Comparison of ENCODE assay signal across 8 mouse cellular contexts in the genomic region with DNA sequence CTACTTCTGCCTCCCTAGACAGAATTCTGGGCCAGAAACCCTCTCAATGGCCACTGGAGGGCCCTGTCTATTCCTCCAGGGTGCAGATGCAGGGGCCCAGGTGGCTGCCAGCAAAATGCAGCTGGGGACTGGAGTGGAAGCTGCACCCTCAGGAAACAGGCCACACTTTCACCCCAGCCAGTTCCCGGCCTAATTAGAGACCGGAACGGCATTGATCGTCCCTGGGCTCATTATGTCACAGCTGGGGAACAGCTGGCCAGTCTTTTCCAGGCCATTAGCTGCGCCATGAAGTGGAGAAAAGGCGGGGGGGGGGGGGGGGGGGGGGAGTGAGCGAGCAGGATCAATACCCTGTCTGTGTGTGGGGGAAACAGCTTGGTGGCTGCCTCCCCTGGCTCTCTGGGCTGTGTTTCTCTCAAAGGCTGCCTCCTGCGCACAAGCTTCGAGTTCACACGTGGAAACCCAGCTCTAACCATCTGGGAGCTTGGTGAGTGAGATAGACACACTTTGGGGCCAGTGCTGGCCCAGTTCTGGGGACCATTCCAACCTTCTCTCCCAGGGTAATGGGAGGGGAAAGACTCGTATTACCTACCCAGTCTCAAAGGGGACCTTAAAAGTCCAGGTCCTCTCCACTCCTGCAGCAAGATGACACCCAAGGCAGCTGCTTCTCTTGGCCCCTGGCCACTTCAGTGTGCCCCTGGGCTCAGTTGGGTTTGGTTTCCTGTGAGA. TPM values are rescaled to one million over a fixed set of nuclear protein-coding genes. Genes with fewer than 3 reads are reported as not detected.
A peak's percentile ranks its signal among the peaks of the same experiment; 100 is the strongest.
DNase-seq lines count a peak whose midpoint lies in the region; ATAC-seq lines count a peak whose summit lies in the region.

No protein-coding gene starts in this region.

- WGBS in forebrain, embryonic 16.5 days: 2% methylated on average over 8 of the region's 11 CpGs
- 4% methylated on average over 9 of the region's 11 CpGs for WGBS in hindbrain, embryonic 14.5 days
- WGBS in midbrain, embryonic 16.5 days: 5% methylated on average over 9 of the region's 11 CpGs

- ATAC-seq in forebrain, embryonic 16.5 days: peak; percentile 55; the same call in 1 of the 2 replicates
- peak; percentile 61 for ATAC-seq in hindbrain, embryonic 14.5 days (ENCODE audit: low FRiP score)
- ATAC-seq in midbrain, embryonic 16.5 days: 0 out of 2 replicates have a peak, but pooled peaks have one; percentile 19

- no peak overlapping the region for H3K4me3 ChIP-seq in forebrain, embryonic 16.5 days (replicated peaks; ENCODE audit: low read length)
- no peak overlapping the region for H3K4me3 ChIP-seq in hindbrain, embryonic 14.5 days (replicated peaks; ENCODE audit: low read length)
- H3K4me3 ChIP-seq in midbrain, embryonic 16.5 days (ENCODE audit: low read depth, low read length): no peak overlapping the region

- H3K4me1 ChIP-seq in forebrain, embryonic 16.5 days (replicated peaks; ENCODE audit: control insufficient read depth, insufficient read depth, low read length): peaks cover 23% of the 10 kb centered on the region
- H3K4me1 ChIP-seq in hindbrain, embryonic 14.5 days (replicated peaks; ENCODE audit: control insufficient read depth, insufficient read depth, low read length): peaks cover 31% of the 10 kb centered on the region
- peaks cover 16% of the 10 kb centered on the region for H3K4me1 ChIP-seq in midbrain, embryonic 16.5 days (ENCODE audit: control insufficient read depth, insufficient read depth, low read length)

- no peaks in the 10 kb centered on the region for H3K36me3 ChIP-seq in forebrain, embryonic 16.5 days (ENCODE audit: control insufficient read depth, insufficient read depth)
- no peaks in the 10 kb centered on the region for H3K36me3 ChIP-seq in hindbrain, embryonic 14.5 days (replicated peaks; ENCODE audit: control insufficient read depth, insufficient read depth)
- H3K36me3 ChIP-seq in midbrain, embryonic 16.5 days (ENCODE audit: control insufficient read depth, insufficient read depth, low read length): no peaks in the 10 kb centered on the region

- DNase-seq in testis, postnatal 10 days (ENCODE audit: low spot score): peak; percentile 66
- no peak for DNase-seq in testis, postnatal 14 days (ENCODE audit: low spot score)
- peak; percentile 52 for DNase-seq in hindbrain, embryonic 14.5 days (ENCODE audit: low spot score)
- DNase-seq in layer of hippocampus, postnatal 25 days (ENCODE audit: extremely low spot score in 1 of 2, low spot score in 1 of 2): peak; percentile 21 to 34
- no peak for DNase-seq in ovary, postnatal 14 days (ENCODE audit: low spot score)
- DNase-seq in cerebellum, adult 9-10 months: no peak

- H3K4me2 ChIP-seq in forebrain, embryonic 16.5 days (ENCODE audit: low read length): no peak overlapping the region
- no peak overlapping the region for H3K4me2 ChIP-seq in hindbrain, embryonic 14.5 days (replicated peaks)
- no peak overlapping the region for H3K4me2 ChIP-seq in midbrain, embryonic 16.5 days (ENCODE audit: low read length)

- no peaks in the 10 kb centered on the region; the same call in 1 of the 2 replicates for H3K27me3 ChIP-seq in forebrain, embryonic 16.5 days (replicated peaks; ENCODE audit: control insufficient read depth, insufficient read depth, low read length)
- no peaks in the 10 kb centered on the region for H3K27me3 ChIP-seq in hindbrain, embryonic 14.5 days (ENCODE audit: control insufficient read depth, insufficient read depth, low read length)
- H3K27me3 ChIP-seq in midbrain, embryonic 16.5 days (ENCODE audit: control insufficient read depth, insufficient read depth, low read depth, low read length): no peaks in the 10 kb centered on the region

- no peak overlapping the region for H3K27ac ChIP-seq in forebrain, embryonic 16.5 days (ENCODE audit: low read length)
- H3K27ac ChIP-seq in hindbrain, embryonic 14.5 days: peak overlapping the region; percentile 72
- no peak overlapping the region for H3K27ac ChIP-seq in midbrain, embryonic 16.5 days (ENCODE audit: low read length)

- H3K9me3 ChIP-seq in forebrain, embryonic 16.5 days (ENCODE audit: control insufficient read depth, low read length): no peaks in the 10 kb centered on the region
- no peaks in the 10 kb centered on the region for H3K9me3 ChIP-seq in hindbrain, embryonic 14.5 days (ENCODE audit: control insufficient read depth, low read length)
- H3K9me3 ChIP-seq in midbrain, embryonic 16.5 days (replicated peaks; ENCODE audit: control insufficient read depth, low read length, poor library complexity, severe bottlenecking): no peaks in the 10 kb centered on the region

- H3K9ac ChIP-seq in forebrain, embryonic 16.5 days (replicated peaks; ENCODE audit: low read depth, low read length): no peak overlapping the region
- H3K9ac ChIP-seq in hindbrain, embryonic 14.5 days: no peak overlapping the region
- H3K9ac ChIP-seq in midbrain, embryonic 16.5 days (ENCODE audit: low read depth, low read length): no peak overlapping the region

RNA-seq across cellular contexts. Expression of gene Gpr61, which starts 12.0 kb away (rescaled TPM):
- polyA plus RNA-seq in forebrain, embryonic 16.5 days (2015; fragmentation: Nextera tagmentation; extraction: Ambion mirVana): 2.4 and 4.3 TPM in 2 replicates
- polyA plus RNA-seq in hindbrain, embryonic 14.5 days (2014; fragmentation: Nextera tagmentation; extraction: Ambion mirVana): 3.6 and 3.9 TPM in 2 replicates
- total RNA-seq in layer of hippocampus, postnatal 25 days (2021): 10 to 100 TPM; 15.2 to 18.6 TPM
- 6.1 and 8.3 TPM in 2 replicates for polyA plus RNA-seq in midbrain, embryonic 16.5 days (2015; fragmentation: Nextera tagmentation; extraction: Ambion mirVana)

RNA-seq across cellular contexts. Expression of gene Amigo1, which starts 19.5 kb away (rescaled TPM):
- polyA plus RNA-seq in forebrain, embryonic 16.5 days (2015; fragmentation: Nextera tagmentation; extraction: Ambion mirVana): 10.1 and 12.0 TPM in 2 replicates
- polyA plus RNA-seq in hindbrain, embryonic 14.5 days (2014; fragmentation: Nextera tagmentation; extraction: Ambion mirVana): 11.1 and 11.3 TPM in 2 replicates
- total RNA-seq in layer of hippocampus, postnatal 25 days (2021): 10 to 100 TPM; 66.8 to 67.7 TPM
- polyA plus RNA-seq in midbrain, embryonic 16.5 days (2015; fragmentation: Nextera tagmentation; extraction: Ambion mirVana): 11.8 and 12.6 TPM in 2 replicates

RNA-seq across cellular contexts. Expression of gene Gnai3, which starts 20.7 kb away (rescaled TPM):
- polyA plus RNA-seq in forebrain, embryonic 16.5 days (2015; fragmentation: Nextera tagmentation; extraction: Ambion mirVana): 155 and 191 TPM in 2 replicates
- 132 and 142 TPM in 2 replicates for polyA plus RNA-seq in hindbrain, embryonic 14.5 days (2014; fragmentation: Nextera tagmentation; extraction: Ambion mirVana)
- 10 to 100 TPM; 31.6 to 31.9 TPM for total RNA-seq in layer of hippocampus, postnatal 25 days (2021)
- polyA plus RNA-seq in midbrain, embryonic 16.5 days (2015; fragmentation: Nextera tagmentation; extraction: Ambion mirVana): 115 and 125 TPM in 2 replicates

RNA-seq across cellular contexts. Expression of gene Cyb561d1, which starts 34.4 kb away (rescaled TPM):
- polyA plus RNA-seq in forebrain, embryonic 16.5 days (2015; fragmentation: Nextera tagmentation; extraction: Ambion mirVana): 4.1 and 5.7 TPM in 2 replicates
- 2.4 and 2.7 TPM in 2 replicates for polyA plus RNA-seq in hindbrain, embryonic 14.5 days (2014; fragmentation: Nextera tagmentation; extraction: Ambion mirVana)
- 10 to 100 TPM; 14.3 to 17.1 TPM for total RNA-seq in layer of hippocampus, postnatal 25 days (2021)
- polyA plus RNA-seq in midbrain, embryonic 16.5 days (2015; fragmentation: Nextera tagmentation; extraction: Ambion mirVana): 4.6 and 4.8 TPM in 2 replicates

RNA-seq across cellular contexts. Expression of gene Atxn7l2, which starts 44.1 kb away (rescaled TPM):
- 30.7 and 33.8 TPM in 2 replicates for polyA plus RNA-seq in forebrain, embryonic 16.5 days (2015; fragmentation: Nextera tagmentation; extraction: Ambion mirVana)
- polyA plus RNA-seq in hindbrain, embryonic 14.5 days (2014; fragmentation: Nextera tagmentation; extraction: Ambion mirVana): 20.0 and 21.1 TPM in 2 replicates
- 10 to 100 TPM; 19.5 to 31.1 TPM for total RNA-seq in layer of hippocampus, postnatal 25 days (2021)
- polyA plus RNA-seq in midbrain, embryonic 16.5 days (2015; fragmentation: Nextera tagmentation; extraction: Ambion mirVana): 23.0 and 23.8 TPM in 2 replicates

Comparison
In these comparisons a context has a peak if more than half of its experiments do, and no peak if none do; other contexts are left out.
1. DNase-seq: peak in testis, postnatal 10 days (single experiment), hindbrain, embryonic 14.5 days (single experiment) and layer of hippocampus, postnatal 25 days (2 of 2); none in testis, postnatal 14 days (single experiment), ovary, postnatal 14 days (single experiment) and cerebellum, adult 9-10 months (single experiment).
2. Peak in every context shown above with its lines, with median percentiles within 50 percentile points of each other: ATAC-seq.